Mouse (Mus musculus) embryonic fibroblast, embryonic 13.5 days (primary cell): ENCODE data around the gene Gm17571. TPM values are rescaled to one million over a fixed set of nuclear protein-coding genes. Genes with fewer than 3 reads are reported as not detected.

ENCODE experiments used
- H3K27ac ChIP-seq: 2 replicates; pipeline ENCODE4 v1.5.1; 2012; ENCODE audit warnings: low read length, control low read depth, inconsistent platforms; ENCODE audit not compliant: insufficient read depth
- H3K4me1 ChIP-seq: 2 replicates; pipeline ENCODE4 v1.6.1; 2011; ENCODE audit warnings: low read length; ENCODE audit not compliant: control insufficient read depth, insufficient read depth
- H3K4me3 ChIP-seq: 2 replicates; pipeline ENCODE4 v1.5.1; 2011; ENCODE audit warnings: mild to moderate bottlenecking, control low read depth, low read length; ENCODE audit not compliant: insufficient read depth
- CTCF ChIP-seq: IDR thresholded peaks from 2 replicates; pipeline ENCODE4 v1.5.1; 2011; ENCODE audit warnings: mild to moderate bottlenecking, control low read depth, low read length, moderate library complexity, borderline replicate concordance; ENCODE audit not compliant: insufficient read depth
- POLR2A ChIP-seq: IDR thresholded peaks from 2 replicates; pipeline ENCODE4 v1.6.1; 2011; ENCODE audit warnings: low read depth, mild to moderate bottlenecking, control low read depth, low read length, moderate library complexity
- polyA plus RNA-seq: library from polyadenylated mRNA; stranded (reverse); fragments of >200 nt; gene quantifications from 2 replicates; pipeline ENCODE4 v1.2.4, GENCODE M21; 2011; ENCODE audit warnings: low read depth; ENCODE audit not compliant: missing spikeins, insufficient read length

Gene Gm17571
- polyA plus RNA-seq, 1 experiment: not detected

DNA sequence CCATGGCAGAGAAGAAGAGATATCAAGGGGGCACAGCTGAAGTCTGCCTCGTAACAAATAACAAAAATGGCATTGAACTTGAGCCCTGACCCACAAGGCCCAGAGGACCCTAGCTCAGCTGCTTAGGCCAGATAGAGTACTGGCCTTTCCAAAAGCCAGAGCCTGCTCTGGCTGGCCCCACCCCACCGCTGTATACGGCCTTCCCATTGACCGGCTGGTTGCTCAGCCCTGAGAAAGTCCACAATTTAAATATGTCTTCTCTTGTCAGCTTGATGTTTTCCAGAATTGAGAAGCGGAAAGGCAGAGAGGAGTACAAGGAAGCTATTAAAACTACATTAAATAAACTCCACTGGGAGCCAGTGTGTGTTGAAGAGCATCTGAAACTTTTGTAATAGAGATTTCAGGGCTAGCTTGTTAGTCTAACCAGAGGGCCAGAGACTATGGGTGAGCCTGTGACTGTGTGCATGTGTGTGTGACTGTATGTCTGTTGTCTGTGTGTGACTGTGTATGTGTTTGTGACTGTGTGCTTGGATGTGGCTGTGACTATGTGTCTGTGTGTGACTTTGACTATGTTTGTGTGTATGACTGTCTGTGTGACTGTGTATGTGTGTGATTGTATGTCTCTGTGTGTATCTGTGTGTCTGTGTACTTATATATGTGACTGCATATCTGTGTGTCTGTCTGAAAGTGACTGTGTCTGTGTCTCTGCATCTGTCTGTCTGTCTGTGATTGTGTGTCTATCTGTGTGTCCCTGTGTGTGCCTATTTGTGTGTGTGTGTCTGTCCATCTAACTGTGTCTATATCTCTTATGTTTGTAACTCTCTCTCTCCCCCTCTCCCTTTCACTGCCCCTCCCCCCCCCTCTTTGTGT lies 36.9 kb upstream of the Gm17571 start:
- TF ChIP-seq POLR2A: no peak
- TF ChIP-seq CTCF: no peak
- peaks cover 10% of the 10 kb centered on the region for H3K4me1 ChIP-seq
- no peak overlapping the region for H3K4me3 ChIP-seq
- peak overlapping the region; percentile 56 for H3K27ac ChIP-seq

GRCm38 (mm10) chr9:13479275-13479674 lies 32.7 kb upstream of the Gm17571 start:
- Histone ChIP-seq H3K27ac (no peak overlapping the region), H3K4me1 (peaks cover 7% of the 10 kb centered on the region), H3K4me3 (no peak overlapping the region)
- TF ChIP-seq POLR2A: no peak
- no peak for TF ChIP-seq CTCF

DNA sequence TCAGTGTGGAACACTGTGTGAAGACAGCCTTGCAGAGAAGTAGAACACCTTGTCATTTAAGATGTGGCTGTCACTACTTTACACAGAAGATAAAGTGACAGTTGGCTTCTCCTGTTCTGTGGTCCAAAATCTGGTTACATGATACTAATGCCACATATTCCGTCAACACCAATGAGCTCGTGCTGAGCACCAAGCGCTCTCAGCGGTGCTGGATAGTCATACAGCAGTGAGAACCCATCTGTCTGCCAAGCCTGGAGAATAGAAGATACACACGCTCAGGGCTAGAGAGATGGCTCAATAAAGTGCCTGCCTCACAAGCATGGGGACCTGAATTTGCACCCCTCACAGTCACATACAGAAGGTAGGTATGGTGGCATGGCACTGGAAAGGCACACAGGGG lies 28.4 kb upstream of the Gm17571 start:
- H3K4me1 ChIP-seq: no peaks in the 10 kb centered on the region
- no peak overlapping the region for H3K4me3 ChIP-seq
- TF ChIP-seq CTCF: no peak
- TF ChIP-seq POLR2A: no peak
- H3K27ac ChIP-seq: no peak overlapping the region

DNA sequence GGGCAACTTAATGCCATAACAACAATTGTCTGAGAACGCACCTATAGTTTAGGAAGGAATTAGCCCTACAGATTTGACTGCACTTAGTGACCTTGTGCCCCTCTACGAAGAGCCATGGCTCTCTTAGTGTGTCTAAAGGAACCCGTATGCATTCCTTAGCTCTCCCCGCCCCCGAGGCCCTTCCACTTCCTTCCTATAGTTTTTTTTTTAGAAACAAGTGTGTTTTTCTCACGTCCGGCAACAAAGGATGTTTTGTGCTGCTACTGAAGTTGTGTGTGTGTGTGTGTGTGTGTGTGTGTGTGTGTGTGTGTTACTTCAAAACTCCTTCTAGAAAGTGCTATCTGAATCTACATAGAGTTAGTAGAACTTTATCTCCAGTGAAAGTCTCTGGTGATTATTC lies 23.5 kb upstream of the Gm17571 start:
- Histone ChIP-seq H3K27ac (no peak overlapping the region), H3K4me1 (peaks cover 9% of the 10 kb centered on the region), H3K4me3 (no peak overlapping the region)
- TF ChIP-seq POLR2A (no peak), CTCF (no peak)

GRCm38 (mm10) chr9:13468778-13469177 lies 22.2 kb upstream of the Gm17571 start:
- TF ChIP-seq POLR2A (no peak), CTCF (no peak)
- Histone ChIP-seq H3K4me3 (no peak overlapping the region), H3K4me1 (peaks cover 9% of the 10 kb centered on the region), H3K27ac (no peak overlapping the region)

DNA sequence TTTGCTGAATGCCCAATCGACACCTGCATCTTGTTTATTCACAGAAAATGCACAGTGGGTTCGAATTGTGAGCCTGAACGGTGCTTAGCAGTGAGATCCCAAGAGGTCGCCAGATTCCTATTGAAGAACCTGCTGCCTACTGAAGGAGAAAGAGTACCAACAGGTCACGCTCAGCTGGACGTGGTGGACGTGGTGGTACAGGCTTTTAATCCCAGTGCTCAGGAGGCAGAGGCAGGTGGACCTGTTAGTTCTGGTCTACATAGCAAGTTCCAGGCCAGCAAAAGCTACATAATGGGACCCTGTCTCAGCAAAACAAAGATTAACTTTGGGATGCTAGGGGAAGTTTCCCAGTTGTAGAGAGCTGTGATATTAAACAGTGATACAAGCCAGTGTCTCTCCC lies 21.2 kb upstream of the Gm17571 start:
- Histone ChIP-seq H3K27ac (no peak overlapping the region), H3K4me3 (no peak overlapping the region), H3K4me1 (peaks cover 9% of the 10 kb centered on the region)
- TF ChIP-seq POLR2A: no peak
- no peak for TF ChIP-seq CTCF

- no peak for TF ChIP-seq CTCF
- no peak for TF ChIP-seq POLR2A
- peaks cover 9% of the 10 kb centered on the region for H3K4me1 ChIP-seq
- no peak overlapping the region for H3K4me3 ChIP-seq
- H3K27ac ChIP-seq: no peak overlapping the region
Measured at GRCm38 (mm10) chr9:13466816-13467215, 20.3 kb upstream of the Gm17571 start.

DNA sequence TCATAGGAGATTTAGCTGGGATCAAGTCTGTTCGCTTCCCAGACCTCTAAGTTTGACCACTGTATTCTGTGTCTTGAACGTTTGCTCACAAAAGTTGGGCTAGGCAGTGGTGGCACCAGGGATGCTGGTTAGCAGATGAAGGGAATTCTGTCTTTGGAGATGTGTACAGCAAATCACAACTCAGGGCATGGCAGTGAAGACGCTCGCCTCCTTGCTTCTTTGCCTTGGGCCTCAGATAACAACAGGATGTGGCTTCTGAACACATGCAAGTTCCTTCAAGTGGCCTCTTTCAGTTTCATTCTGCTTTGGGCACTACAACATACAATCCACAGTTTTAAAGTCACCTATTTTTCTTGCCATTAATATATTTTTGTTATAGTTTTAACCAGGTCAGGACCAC lies 19.8 kb upstream of the Gm17571 start:
- Histone ChIP-seq H3K4me1 (peaks cover 9% of the 10 kb centered on the region), H3K27ac (no peak overlapping the region), H3K4me3 (no peak overlapping the region)
- TF ChIP-seq POLR2A (no peak), CTCF (no peak)

DNA sequence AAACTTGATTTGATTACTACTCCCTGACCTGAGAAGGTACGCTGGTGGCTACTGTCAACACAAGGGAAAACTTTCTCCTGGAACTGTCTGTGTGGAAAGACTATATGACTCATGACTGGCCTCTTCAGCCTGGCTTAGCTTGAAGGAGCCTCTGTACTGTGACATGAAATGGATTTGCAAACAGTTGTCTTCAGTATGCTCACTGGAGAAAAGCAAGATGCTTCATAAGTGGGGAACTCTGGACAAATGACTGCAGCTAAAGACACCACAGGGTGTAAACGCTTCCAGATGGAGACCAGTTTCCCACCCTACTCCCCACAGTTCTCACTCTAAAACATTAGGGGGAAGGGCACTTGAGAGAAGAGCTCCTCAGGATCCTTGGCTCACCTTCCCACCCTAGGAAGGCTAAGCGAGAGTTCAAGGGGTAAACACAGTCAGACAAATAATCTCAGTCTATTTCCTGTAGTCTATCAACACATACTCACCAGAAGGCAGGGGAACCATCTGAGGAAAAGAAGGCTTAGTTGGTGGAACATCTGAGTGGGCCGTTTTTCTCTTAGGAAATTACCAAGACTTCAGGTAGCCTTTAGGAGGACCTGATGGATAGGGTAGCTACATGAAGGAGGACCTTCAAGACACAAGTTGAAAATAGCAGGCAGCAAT lies 18.9 kb upstream of the Gm17571 start:
- peaks cover 15% of the 10 kb centered on the region for H3K4me1 ChIP-seq
- H3K27ac ChIP-seq: no peak overlapping the region
- H3K4me3 ChIP-seq: no peak overlapping the region
- TF ChIP-seq CTCF: no peak
- TF ChIP-seq POLR2A: no peak

DNA sequence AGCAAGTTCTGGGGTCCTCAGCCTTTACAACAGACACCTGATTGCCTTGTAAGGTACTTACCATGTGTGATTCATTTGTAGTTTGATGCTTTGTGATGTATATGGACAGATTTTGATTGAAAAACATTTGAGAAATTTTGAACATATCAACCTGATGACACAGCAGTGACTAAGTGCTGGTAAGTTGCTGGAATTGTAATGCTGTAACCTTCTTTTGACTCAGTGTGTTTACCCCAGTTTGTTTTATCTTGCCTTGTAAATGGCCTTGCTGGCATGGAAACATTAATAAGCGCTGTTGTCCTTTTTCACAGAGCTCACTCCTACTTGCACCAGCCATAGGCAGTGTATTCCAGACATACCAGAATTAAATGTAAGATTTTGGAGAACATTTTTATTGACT lies 14.4 kb upstream of the Gm17571 start:
- H3K4me3 ChIP-seq: no peak overlapping the region
- TF ChIP-seq CTCF (no peak), POLR2A (no peak)

More for the DNA sequence above, 14.4 kb upstream of the Gm17571 start:
- Histone ChIP-seq H3K27ac (peak overlapping the region; percentile 50), H3K4me1 (peaks cover 24% of the 10 kb centered on the region)
